Mouse (Mus musculus) C2C12 (cell line): ENCODE data around the gene Dusp1.

Experiments
- CTCF ChIP-seq: IDR thresholded peaks from one replicate; pipeline ENCODE4 v1.5.1; 2011; ENCODE audit not compliant: control insufficient read depth, insufficient read depth, insufficient read length
- MAX ChIP-seq: IDR thresholded peaks from one replicate; pipeline ENCODE4 v1.6.1; 2011; ENCODE audit warnings: mild to moderate bottlenecking, control low read depth

- no peak for TF ChIP-seq CTCF
- no peak for TF ChIP-seq MAX
Measured at GRCm38 (mm10) chr17:26574701-26575100, 12.8 kb upstream of the Dusp1 start.
